Mouse (Mus musculus) liver, adult (tissue): ENCODE measurements around the gene Plcd1.

ENCODE experiments used
- GATA4 ChIP-seq: IDR thresholded peaks from 2 replicates; pipeline ENCODE4 v1.6.1; 2014; ENCODE audit warnings: mild to moderate bottlenecking, low read length; ENCODE audit not compliant: insufficient replicate concordance

Plcd1 gene

DNA sequence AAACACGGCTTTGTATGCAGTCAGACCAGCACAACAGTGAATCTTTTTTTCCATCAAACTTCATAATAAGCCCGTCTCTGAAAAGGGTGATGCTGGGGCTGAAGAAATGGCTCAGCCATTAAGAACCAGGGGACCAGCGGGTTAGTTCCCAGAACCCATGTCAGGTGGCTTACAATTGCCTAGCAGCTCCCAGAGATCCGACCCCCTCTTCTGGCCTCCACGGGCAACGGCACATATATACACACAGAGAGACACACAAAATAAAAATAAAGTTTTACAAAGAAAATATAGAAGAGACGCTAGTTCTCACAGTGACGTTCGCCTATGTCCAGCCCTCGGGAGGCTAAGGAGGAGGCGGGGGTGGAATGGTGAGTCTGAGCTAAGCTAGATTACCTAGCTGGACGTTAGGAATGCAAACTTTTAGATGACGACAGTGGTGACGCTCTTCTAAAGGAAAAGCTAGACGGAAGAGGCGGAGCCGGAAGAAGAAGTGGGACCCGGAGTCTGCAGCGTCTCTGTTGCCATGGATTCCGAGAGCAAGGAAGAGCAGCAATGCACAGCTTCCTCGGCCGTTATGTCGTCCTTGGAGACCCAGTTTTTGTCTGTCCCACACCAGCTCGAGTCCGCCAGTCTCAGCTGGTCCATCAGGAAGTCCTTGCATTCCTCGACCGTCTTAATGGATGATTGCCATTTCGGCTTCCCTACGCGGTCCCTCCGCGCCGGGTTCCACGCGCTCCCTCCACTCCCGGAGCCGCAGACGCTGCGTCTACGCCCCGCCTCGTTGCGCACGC is 8.9 kb upstream of the Plcd1 start, which contains the start of gene Dlec1:
TSS of gene Dlec1 (plus strand) at position 487 of the 791 bp plus-strand sequence.
- no peak for TF ChIP-seq GATA4

- TF ChIP-seq GATA4 = no peak
These were observed 7.0 kb upstream of the Plcd1 start for GRCm38 (mm10) chr9:119100177-119100898.

DNA sequence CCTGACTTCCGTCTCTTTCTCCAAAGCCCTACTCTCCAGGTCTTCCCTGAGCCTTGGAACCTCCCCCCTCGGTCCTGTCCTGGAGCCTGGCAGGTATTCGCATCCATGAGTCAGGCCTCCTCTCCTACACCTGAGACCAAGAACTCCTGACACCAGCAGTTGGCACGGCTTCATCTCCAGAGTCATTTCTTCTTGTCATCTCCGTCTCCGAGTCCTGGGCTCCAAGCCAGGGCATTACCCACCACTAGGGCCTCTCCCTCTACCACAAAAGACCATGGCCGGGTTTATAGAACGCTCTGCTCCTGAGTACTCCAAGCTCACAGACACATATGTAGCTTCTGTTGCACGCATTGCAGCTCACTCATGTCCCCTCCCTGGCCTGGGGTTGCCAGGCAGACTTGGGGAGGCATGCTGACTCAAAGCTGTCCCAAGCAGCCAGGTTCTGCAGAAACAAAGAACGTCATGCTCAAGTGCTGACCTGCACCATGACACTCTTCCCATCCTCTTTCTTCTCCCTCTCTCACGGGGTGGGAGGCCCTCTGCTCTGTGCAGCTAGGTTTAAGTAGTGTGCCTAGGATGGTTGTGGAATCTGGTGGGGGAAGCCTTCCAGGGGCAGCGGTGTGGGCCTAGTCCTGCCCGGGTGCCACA is 1.3 kb upstream of the Plcd1 start:
- TF ChIP-seq GATA4 = no peak

GRCm38 (mm10) chr9:119092473-119093418 is 556 bp downstream of the Plcd1 start:
- no peak for TF ChIP-seq GATA4

DNA sequence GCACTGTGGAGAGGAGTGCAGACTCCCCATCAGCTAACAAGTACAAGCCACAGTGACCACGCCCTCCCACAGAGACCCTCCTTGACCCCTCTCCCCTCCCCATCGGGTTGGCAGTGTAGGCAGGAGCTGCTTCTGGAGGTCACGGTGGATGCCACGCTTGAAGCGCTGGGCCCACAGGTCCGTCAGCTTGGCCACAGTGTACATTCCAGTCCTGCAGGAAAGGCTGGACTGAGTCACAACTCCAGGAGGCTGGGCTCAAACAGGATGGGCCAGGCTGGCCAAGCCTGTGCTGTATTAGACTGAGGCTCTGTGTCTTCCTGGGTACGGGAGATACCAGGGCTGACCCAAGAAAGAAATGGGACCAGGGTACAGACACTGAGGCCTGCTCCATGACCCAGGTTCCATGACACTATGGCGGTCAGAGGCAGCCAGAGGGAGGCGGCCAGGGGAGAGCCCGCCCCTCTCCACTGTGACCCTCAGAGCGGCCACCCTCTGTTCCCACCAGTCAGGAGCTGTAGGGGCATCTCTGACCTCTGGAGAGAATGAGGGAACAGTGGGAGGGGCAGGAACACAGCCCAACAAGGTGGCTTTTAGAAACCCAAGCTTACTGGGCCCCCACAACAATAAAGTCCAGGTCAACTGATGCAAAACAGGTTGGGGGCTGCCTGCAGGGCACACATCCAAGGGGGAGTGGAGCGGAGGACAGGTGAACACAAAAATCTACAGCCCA is 1.6 kb downstream of the Plcd1 start:
- no peak for TF ChIP-seq GATA4

GRCm38 (mm10) chr9:119090462-119090861 is 2.8 kb downstream of the Plcd1 start:
- TF ChIP-seq GATA4 = no peak

DNA sequence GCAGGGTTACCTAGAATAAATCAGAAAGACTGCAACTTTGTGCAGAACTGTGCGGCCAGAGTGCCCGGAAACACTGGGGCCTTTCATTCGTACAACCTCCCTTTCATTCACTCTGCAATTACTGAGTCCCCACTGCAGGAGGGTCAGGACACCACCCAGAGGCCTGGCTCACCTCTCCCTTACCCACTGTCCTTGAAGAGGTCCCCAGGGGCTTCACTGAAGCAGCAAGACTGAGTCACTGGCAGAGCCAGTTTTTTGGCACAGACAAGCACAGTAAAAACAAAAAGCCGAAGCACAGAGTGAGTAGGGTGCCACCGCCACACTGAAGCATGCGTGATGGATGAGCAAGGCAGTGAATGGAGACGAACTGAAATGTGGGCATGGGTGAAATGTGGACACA is 3.9 kb downstream of the Plcd1 start:
- TF ChIP-seq GATA4 = no peak

DNA sequence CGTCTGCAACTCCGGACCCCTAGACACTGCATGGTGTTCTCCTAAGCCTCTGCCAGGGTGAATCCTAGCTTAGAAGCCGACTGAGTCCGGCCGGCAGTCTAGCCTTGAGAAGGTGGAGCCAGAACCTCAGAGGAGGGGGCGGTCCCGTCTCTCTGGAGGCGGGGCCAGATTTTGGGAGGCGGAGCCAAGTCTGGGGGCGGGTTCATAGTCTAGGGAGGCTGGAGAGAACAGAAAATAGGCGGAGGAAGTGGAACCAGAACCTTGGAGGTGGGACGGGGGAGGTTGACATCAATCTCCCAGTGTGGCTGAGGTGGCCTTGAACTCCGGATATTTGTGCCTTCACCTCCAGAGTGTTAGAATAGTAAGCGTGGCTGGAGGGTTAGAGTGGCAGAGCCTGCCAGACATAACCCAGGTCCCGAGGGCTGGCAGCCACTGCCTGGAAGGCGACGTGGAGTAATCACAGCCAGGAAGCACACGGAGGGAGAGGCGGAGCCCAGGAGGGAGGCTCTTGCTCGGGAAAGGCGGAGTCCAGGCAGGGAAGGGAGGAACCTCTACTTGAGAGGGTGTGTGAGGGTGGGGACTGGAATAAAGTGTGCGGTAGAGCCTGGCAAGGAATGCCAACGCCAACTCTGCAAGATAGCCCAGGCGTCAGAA is 5.0 kb downstream of the Plcd1 start:
- no peak; the same call in 1 of the 2 replicates for TF ChIP-seq GATA4

- TF ChIP-seq GATA4 = no peak
These were observed 6.0 kb downstream of the Plcd1 start for GRCm38 (mm10) chr9:119087309-119087708.

DNA sequence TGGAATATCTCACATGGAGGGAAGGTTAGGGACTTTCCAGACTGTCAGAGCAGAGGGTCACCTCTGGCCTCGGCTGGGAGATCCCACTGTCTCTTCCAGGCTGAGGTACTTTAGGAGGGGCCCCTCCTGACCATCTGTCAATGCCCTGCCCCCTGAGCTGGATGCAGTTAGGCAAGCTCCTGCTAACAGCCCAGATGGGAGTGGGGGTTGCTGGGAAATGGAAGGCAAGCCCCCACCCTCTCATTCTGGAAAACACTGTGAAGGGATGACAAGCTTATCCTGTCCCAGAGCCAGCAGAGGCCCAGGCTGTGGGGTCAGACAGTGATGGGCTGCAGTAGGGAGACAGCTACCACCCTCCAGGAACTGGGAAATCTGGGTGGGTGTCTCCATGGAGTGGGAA is 6.9 kb downstream of the Plcd1 start:
- TF ChIP-seq GATA4 = no peak

DNA sequence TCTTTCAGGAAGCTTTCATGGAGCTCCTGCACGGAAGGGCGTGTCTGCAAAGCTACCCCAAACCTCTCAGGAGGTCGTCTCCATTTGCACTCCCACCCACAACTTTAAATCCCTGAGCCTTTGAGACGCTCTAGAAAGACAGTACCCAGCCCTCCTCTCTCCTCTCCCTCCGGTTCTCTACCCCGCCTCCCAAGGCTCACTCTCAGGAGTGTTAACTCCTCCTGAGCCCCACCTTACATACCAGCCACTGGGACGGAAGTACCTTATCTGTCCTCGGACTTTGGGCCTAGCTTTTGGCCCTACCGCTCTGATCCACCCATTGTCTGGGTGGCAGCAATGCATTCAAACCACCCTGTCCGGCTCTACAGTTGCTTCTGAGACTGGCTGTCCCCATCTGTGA is 9.3 kb downstream of the Plcd1 start:
- TF ChIP-seq GATA4 = no peak

GRCm38 (mm10) chr9:119082656-119083430 is 10.5 kb downstream of the Plcd1 start:
- no peak for TF ChIP-seq GATA4

GRCm38 (mm10) chr9:119082039-119082438 is 11.3 kb downstream of the Plcd1 start:
- no peak for TF ChIP-seq GATA4
